Mouse (Mus musculus) thymus, postnatal 14 days (tissue): ENCODE data around the gene Mfsd6.

Experiments
- DNase-seq: peaks from one replicate; pipeline ENCODE4 v3.0.0; 2021

The Mfsd6 gene

DNA sequence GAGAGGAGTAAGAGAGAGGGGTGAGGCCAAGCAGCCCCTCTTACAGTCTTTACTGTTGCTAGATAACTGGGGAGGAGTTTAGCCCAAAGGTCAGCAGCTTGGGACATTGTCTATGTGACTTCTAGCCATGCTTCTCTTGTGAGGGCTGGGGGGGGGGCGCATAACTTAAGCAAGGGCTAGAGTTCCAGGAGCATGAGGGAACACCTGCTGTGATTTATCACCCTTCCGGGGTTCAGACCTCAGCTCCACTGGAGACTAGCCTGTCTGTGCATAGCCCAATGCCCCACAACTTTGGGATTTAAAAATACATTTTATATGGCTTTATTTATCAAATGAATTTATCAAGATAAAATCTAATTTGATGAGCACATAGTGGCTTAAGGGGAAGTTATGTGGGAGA, 89.2 kb downstream of the Mfsd6 start:
- no peak for DNase-seq

GRCm38 (mm10) chr1:52635932-52636331, 91.3 kb downstream of the Mfsd6 start:
- no peak for DNase-seq

- DNase-seq = no peak
Observed at GRCm38 (mm10) chr1:52634251-52634650, 93.0 kb downstream of the Mfsd6 start.

DNA sequence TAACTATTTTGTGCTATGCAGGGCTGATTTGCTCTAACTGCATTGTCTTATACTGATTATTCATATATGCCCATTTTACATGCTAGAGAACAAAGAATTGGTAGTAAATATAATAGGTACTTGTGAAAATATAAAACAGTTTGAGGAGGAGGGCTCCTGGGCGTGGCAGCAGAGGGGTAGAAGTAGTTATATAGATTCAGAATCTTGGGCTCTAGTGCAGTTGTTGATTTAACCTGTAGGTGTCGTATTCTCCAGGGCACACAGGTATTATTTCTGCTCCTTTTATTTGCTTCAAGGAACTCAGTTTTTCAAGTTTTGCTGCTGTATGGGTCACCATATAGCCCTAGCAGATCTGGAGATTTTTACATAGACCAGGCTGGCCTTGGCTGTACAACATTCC, 95.7 kb downstream of the Mfsd6 start:
- peak; percentile 52 for DNase-seq

DNA sequence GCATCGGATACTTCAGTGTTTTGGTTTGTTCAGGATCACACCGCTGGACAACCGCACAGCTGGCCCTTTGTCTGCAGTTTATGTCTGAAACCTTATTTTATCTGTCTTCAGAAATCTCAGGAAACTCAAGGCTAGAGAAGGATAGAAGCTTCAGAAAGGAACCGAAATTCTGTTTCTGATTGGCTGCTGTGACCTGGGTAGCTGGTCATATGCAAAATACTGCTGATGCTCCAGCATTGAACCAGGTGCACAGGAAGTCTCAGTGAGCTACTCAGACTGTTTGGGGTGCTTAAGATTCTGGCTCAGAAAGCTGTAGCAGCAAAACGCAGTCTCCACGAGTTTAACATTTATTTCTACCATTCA, 96.3 kb downstream of the Mfsd6 start:
- DNase-seq = peak; percentile 68

DNA sequence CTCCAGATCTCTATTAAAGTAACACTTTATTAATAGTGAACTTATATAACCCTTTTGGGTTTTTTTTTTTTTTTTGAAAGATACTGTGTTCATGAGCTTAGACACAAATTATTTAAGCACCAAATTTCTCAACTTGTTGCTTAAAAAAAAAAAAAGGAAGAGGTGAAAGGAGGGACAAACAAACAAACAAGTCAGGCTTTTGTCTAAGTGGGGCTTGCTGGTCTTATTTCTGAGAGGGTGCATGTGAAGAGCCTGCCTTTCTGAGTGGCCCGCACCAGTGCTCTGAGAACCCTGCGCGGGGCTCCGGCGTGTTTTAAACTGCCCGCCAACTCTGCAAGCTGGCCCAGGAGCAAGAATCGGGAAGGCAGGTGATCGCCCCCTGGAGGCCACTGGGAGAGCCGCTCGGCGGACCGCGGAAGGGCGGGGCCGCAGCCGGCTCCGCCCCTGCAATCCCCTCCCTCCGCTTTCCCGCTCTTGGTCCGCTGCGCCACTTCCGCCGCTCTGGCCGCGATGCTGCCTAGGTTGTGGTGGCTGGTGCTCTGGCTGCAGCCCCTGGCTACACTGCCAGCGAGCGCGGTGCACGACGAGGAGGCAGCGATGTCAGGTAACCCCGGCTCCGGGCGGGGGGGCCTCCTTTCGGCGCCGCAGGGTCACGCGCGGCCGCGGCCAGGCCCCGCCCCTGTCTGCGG, 96.9 kb downstream of the Mfsd6 start, which contains the start of gene Nemp2:
Gene Nemp2, plus strand, starts transcription at position 456 of the 689 bp plus-strand sequence.
- peak; percentile 94 for DNase-seq

DNA sequence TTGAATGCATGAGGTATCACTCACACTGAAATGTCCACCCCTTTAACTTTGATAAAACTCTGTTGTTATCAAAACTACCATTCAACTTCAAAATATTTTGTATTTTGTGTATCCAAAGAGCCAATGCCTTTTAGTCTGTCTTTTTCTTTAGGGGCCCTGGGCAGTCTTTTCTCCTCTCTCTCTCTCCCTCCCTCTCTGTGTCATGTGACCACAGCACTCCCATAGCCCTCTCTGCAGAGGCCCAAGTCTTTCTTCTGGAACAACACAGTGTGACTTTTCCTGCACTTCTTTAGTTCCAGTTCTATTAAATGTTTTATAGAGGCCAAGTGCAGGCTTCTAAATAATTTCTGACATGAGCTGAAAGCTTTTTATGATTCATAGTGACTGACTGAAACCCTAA, 106.8 kb downstream of the Mfsd6 start:
- no peak for DNase-seq

DNA sequence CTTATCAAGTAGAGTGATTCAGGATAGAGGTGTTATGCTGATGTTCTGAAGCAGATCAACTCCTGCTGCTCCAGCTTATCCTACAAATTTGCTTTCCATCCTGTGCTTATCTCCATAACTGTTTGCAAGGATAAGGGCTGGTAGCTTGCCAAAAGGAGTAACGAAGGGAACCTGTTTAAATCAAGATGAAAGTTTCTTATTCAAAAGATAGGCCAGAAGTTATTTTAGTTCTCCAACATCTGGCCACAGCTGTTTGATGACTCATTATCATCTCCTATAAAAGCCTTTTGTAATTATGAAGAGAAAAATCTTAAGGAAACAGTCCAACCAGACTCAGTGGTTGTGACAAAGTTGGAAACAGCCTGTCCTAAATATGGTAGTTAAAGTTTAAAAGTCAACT, 109.0 kb downstream of the Mfsd6 start:
- DNase-seq = no peak

DNA sequence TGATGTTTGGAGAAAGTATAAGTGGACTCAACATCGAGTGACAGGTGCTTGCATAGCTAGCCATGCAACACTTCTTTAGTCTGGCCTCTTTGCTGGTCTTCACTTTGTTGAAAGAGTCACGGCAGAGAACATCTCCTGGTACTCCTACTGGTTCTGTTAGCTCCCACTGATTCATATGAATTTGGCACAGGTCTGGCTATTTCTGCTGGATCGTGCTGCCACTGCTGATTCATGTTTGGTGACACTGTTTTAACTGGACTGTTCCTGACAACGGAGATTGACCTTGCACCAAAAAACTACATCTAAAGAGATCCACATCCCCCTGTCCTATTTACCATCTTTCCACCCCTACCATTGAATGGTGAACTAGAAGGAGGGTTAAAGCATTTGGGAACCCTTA, 118.8 kb downstream of the Mfsd6 start:
- DNase-seq = no peak

- no peak for DNase-seq
Observed at GRCm38 (mm10) chr1:52607700-52608099, 119.6 kb downstream of the Mfsd6 start.
